Mouse (Mus musculus): ENCODE data around the gene Sptbn4. TPM values are rescaled to one million over a fixed set of nuclear protein-coding genes. Genes with fewer than 3 reads are reported as not detected.

Sptbn4 gene
- polyA plus RNA-seq, 1 experiment from 2014 or later = 2.5 TPM

DNA sequence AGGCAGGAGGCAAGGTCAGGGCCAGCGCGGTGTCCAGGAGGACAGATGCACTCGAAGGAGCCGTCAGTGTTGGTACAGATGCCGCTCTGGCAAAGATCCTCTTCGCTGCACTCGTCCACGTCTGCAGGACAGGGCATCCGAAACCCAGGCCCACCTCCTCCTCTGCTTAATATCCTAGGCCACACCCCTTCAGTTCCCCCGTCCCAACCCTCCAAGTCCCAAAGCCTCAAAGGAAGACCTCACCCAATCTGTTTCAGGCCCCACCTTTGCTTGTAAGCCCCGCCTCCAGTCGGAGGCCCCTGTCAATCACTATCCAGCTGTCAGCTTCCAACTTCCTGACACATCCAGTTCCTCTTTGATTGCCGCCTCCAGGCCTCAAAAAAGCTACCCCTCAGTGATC, 125.2 kb downstream of the Sptbn4 start:
- Histone ChIP-seq H3K27me3 (replicated peaks; ENCODE audit: control insufficient read depth, insufficient read depth, low read length) (peaks cover 15% of the 10 kb centered on the region), H3K9me3 (ENCODE audit: control insufficient read depth, low read length) (no peaks in the 10 kb centered on the region), H3K27ac (ENCODE audit: low read length) (no peak overlapping the region), H3K36me3 (ENCODE audit: control insufficient read depth, insufficient read depth) (no peaks in the 10 kb centered on the region), H3K4me2 (ENCODE audit: low read length) (no peak overlapping the region), H3K4me3 (replicated peaks; ENCODE audit: low read length) (no peak overlapping the region), H3K9ac (replicated peaks; ENCODE audit: low read depth, low read length) (no peak overlapping the region), H3K4me1 (replicated peaks; ENCODE audit: control insufficient read depth, insufficient read depth, low read length) (peaks cover 8% of the 10 kb centered on the region)
- WGBS = 28% methylated on average over 13 of the region's 13 CpGs
- no peak for ATAC-seq

DNA sequence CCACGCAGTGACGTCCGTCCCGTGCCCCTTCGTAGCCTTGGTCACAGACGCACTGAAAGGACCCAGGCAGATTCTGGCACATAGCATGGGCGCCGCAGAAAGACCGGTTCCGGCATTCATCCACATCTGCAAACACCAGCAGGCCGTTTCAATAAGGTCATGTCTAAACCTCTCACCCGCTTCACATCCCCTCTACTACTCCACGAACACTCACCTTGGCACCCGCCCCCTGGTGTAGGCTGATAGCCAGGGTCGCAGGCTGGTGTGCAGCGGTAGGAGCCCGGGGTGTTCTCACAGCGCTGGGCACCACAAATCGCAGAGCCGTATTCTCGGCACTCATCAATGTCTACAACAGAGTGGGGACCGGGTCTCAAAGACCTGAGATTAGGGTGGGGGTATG, 128.1 kb downstream of the Sptbn4 start:
- ATAC-seq = no peak
- 93% methylated on average over 22 of the region's 22 CpGs for WGBS
- peaks cover 6% of the 10 kb centered on the region for H3K4me1 ChIP-seq (replicated peaks; ENCODE audit: control insufficient read depth, insufficient read depth, low read length)

DNA sequence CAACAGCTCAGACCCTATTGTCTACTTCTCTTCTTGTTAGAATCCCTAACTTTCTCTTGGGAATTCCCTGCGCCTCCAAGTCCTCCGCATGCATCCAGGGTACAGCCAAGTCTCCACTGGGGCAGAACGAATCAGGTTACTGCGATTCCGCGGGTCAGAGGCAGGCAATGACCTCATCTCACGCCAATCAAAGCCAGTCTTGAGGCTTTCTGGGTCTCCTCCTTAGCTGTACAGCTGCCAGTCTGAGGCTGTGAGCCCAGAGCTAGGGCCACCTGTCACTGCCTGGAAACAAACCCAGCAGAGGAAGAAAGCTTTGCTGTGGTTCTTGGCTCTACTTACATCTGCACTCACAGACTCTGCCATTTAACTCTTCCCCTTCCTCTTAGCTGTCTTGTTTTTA, 131.5 kb downstream of the Sptbn4 start:
- Histone ChIP-seq H3K27me3 (replicated peaks; ENCODE audit: control insufficient read depth, insufficient read depth, low read length) (no peaks in the 10 kb centered on the region), H3K27ac (ENCODE audit: low read length) (peak overlapping the region; percentile 63), H3K4me1 (replicated peaks; ENCODE audit: control insufficient read depth, insufficient read depth, low read length) (peaks cover 6% of the 10 kb centered on the region), H3K4me3 (replicated peaks; ENCODE audit: low read length) (no peak overlapping the region), H3K9me3 (ENCODE audit: control insufficient read depth, low read length) (no peaks in the 10 kb centered on the region), H3K9ac (replicated peaks; ENCODE audit: low read depth, low read length) (no peak overlapping the region), H3K4me2 (ENCODE audit: low read length) (no peak overlapping the region), H3K36me3 (ENCODE audit: control insufficient read depth, insufficient read depth) (no peaks in the 10 kb centered on the region)
- peak; percentile 91 for ATAC-seq
- whole genome bisulfite sequencing = 19% methylated on average over 7 of the region's 7 CpGs

More for the DNA sequence above, 128.1 kb downstream of the Sptbn4 start:
- Histone ChIP-seq H3K4me2 (ENCODE audit: low read length) (no peak overlapping the region), H3K9ac (replicated peaks; ENCODE audit: low read depth, low read length) (no peak overlapping the region), H3K36me3 (ENCODE audit: control insufficient read depth, insufficient read depth) (no peaks in the 10 kb centered on the region), H3K9me3 (ENCODE audit: control insufficient read depth, low read length) (no peaks in the 10 kb centered on the region), H3K27me3 (replicated peaks; ENCODE audit: control insufficient read depth, insufficient read depth, low read length) (no peaks in the 10 kb centered on the region), H3K4me3 (replicated peaks; ENCODE audit: low read length) (no peak overlapping the region), H3K27ac (ENCODE audit: low read length) (no peak overlapping the region)

DNA sequence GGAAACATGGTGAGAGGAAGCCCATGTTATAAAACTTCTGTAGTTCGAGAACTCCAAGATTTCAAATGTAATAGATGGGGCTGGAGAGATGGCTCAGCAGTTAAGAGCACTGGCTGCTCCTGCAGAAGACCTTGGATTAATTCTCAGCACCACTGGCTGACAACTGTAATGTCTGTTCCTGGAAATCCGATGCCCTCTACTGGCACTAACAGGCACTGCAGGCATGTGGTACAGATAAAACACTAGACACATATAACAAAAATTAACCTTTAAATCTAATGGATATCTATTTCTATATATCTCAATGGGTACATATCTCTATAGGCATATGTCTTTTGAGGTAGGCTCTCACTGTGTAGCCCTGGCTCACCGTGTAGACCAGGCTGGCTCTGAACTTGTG, 133.1 kb downstream of the Sptbn4 start:
- Histone ChIP-seq H3K4me1 (replicated peaks; ENCODE audit: control insufficient read depth, insufficient read depth, low read length) (peaks cover 12% of the 10 kb centered on the region), H3K9ac (replicated peaks; ENCODE audit: low read depth, low read length) (no peak overlapping the region), H3K4me3 (replicated peaks; ENCODE audit: low read length) (no peak overlapping the region), H3K4me2 (ENCODE audit: low read length) (no peak overlapping the region), H3K27ac (ENCODE audit: low read length) (no peak overlapping the region), H3K36me3 (ENCODE audit: control insufficient read depth, insufficient read depth) (no peaks in the 10 kb centered on the region), H3K27me3 (replicated peaks; ENCODE audit: control insufficient read depth, insufficient read depth, low read length) (no peaks in the 10 kb centered on the region), H3K9me3 (ENCODE audit: control insufficient read depth, low read length) (no peaks in the 10 kb centered on the region)
- 94% methylated on average over 3 of the region's 3 CpGs for WGBS
- ATAC-seq = no peak

DNA sequence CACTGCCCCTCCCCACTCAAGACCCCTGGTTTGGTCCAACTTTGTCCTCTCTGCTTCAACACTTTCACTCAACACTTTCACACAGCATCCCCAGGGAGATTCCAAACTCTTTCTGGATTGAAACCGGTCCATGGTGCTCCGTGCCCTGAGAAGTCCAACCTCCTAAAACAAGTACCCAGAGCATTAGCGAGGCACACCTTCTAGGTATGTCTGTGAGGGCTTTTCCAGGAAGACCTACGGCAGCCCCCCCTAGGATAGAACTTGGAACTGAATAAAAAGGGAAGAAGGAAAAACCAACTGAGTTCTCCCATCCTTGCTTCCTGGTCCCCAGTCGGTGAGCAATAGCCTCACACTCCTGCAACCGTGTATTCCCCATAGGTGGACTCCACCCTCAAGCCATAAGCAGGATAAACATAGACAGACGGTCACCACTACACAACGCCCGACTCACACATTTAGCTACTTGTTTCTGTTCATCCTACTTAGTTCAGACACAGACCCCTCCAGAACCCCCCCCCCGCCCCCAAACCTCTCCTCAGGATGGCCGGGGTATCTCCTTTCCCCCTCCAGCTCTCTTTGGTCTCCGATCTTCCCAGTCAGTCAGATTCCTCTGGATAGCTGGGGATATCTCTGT, 135.7 kb downstream of the Sptbn4 start:
- Histone ChIP-seq H3K9ac (replicated peaks; ENCODE audit: low read depth, low read length) (no peak overlapping the region), H3K27me3 (replicated peaks; ENCODE audit: control insufficient read depth, insufficient read depth, low read length) (no peaks in the 10 kb centered on the region), H3K27ac (ENCODE audit: low read length) (no peak overlapping the region), H3K9me3 (ENCODE audit: control insufficient read depth, low read length) (no peaks in the 10 kb centered on the region), H3K4me1 (replicated peaks; ENCODE audit: control insufficient read depth, insufficient read depth, low read length) (peaks cover 12% of the 10 kb centered on the region), H3K36me3 (ENCODE audit: control insufficient read depth, insufficient read depth) (no peaks in the 10 kb centered on the region), H3K4me3 (replicated peaks; ENCODE audit: low read length) (no peak overlapping the region), H3K4me2 (ENCODE audit: low read length) (no peak overlapping the region)
- 95% methylated on average over 12 of the region's 12 CpGs for WGBS
- ATAC-seq = no peak

DNA sequence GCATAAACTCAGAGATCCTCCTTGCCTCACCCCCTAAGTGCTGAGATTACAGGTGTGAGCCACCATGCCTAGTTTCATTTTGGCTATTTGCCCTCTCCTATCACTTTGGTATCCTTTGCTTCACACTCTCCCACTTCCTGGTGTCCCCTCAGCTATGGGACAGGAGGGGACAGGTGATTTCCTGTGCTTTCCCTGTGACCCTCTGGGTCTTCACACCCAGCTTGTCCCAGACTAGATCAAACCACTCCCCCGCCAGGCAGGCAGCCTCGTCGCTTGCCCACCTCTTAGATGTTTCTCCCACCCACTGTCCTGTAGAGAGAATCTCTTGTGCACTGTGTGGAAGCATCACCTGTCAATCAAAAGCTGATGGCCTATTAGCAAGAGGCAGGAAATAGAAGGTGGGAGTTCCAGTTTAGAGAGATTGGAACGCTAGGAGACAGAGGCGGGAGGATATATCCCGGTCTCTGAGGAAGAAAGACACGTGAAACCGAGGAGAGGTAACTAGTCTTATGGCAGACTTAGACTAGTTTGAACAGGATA, 136.4 kb downstream of the Sptbn4 start:
- Histone ChIP-seq H3K36me3 (ENCODE audit: control insufficient read depth, insufficient read depth) (no peaks in the 10 kb centered on the region), H3K27ac (ENCODE audit: low read length) (no peak overlapping the region), H3K4me1 (replicated peaks; ENCODE audit: control insufficient read depth, insufficient read depth, low read length) (peaks cover 9% of the 10 kb centered on the region), H3K9me3 (ENCODE audit: control insufficient read depth, low read length) (no peaks in the 10 kb centered on the region), H3K4me2 (ENCODE audit: low read length) (no peak overlapping the region), H3K9ac (replicated peaks; ENCODE audit: low read depth, low read length) (no peak overlapping the region), H3K27me3 (replicated peaks; ENCODE audit: control insufficient read depth, insufficient read depth, low read length) (no peaks in the 10 kb centered on the region), H3K4me3 (replicated peaks; ENCODE audit: low read length) (no peak overlapping the region)
- WGBS = 56% methylated on average over 8 of the region's 8 CpGs
- ATAC-seq = no peak

DNA sequence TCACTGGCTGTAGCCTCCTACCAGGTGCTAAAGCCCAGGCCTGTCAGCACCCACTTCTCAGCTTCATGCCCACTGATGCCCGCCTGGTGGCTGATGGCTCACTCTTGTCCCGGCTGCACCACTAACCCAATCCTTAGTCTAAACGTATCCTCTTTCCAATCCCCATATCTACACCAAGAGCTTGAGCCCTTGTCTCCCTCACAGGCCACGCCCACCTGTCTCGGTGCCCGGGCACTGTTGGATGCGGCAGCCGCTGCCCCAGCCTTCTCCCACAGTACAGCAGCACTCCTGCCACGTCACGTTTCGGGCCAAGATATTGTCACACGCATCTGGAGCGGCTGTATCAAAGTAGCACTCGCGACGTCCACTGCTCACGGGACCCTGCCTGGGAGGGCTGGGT, 137.2 kb downstream of the Sptbn4 start:
- WGBS = 2% methylated on average over 17 of the region's 17 CpGs
- ATAC-seq = peak; percentile 71

DNA sequence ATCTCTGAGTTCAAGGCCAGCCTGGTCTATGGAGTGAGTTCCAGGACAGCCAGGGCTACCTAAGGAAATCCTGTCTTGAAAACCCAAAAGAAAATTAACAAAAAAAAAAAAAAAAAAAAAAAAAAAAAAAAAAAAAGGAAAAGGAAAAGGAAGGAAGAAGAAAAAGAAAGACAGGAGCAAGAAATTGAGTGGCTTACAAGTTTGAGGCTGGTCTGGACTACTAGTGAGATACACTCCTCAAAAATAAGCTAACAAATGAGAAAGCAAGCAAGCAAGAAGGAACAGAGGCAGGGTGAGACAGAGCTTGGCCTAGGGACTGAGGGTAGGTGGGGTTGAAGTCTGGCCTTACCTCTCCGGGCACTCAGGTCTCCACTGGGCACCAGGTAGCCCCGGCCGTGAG, 137.7 kb downstream of the Sptbn4 start:
- WGBS = 43% methylated on average over 3 of the region's 3 CpGs
- peaks cover 6% of the 10 kb centered on the region for H3K4me1 ChIP-seq (replicated peaks; ENCODE audit: control insufficient read depth, insufficient read depth, low read length)
- no peaks in the 10 kb centered on the region for H3K27me3 ChIP-seq (replicated peaks; ENCODE audit: control insufficient read depth, insufficient read depth, low read length)
- H3K9ac ChIP-seq (replicated peaks; ENCODE audit: low read depth, low read length) = no peak overlapping the region
- no peaks in the 10 kb centered on the region for H3K36me3 ChIP-seq (ENCODE audit: control insufficient read depth, insufficient read depth)
- no peak overlapping the region for H3K27ac ChIP-seq (ENCODE audit: low read length)
- no peaks in the 10 kb centered on the region for H3K9me3 ChIP-seq (ENCODE audit: control insufficient read depth, low read length)
- H3K4me3 ChIP-seq (replicated peaks; ENCODE audit: low read length) = no peak overlapping the region
- H3K4me2 ChIP-seq (ENCODE audit: low read length) = no peak overlapping the region
- ATAC-seq = no peak; the same call in 1 of the 2 replicates

More for the DNA sequence above, 137.2 kb downstream of the Sptbn4 start:
- Histone ChIP-seq H3K4me2 (ENCODE audit: low read length) (peak overlapping the region; percentile 56), H3K27ac (ENCODE audit: low read length) (no peak overlapping the region), H3K4me1 (replicated peaks; ENCODE audit: control insufficient read depth, insufficient read depth, low read length) (peaks cover 6% of the 10 kb centered on the region), H3K36me3 (ENCODE audit: control insufficient read depth, insufficient read depth) (no peaks in the 10 kb centered on the region), H3K27me3 (replicated peaks; ENCODE audit: control insufficient read depth, insufficient read depth, low read length) (no peaks in the 10 kb centered on the region), H3K9me3 (ENCODE audit: control insufficient read depth, low read length) (no peaks in the 10 kb centered on the region), H3K9ac (replicated peaks; ENCODE audit: low read depth, low read length) (peak overlapping the region; percentile 54), H3K4me3 (replicated peaks; ENCODE audit: low read length) (peak overlapping the region; percentile 32)

DNA sequence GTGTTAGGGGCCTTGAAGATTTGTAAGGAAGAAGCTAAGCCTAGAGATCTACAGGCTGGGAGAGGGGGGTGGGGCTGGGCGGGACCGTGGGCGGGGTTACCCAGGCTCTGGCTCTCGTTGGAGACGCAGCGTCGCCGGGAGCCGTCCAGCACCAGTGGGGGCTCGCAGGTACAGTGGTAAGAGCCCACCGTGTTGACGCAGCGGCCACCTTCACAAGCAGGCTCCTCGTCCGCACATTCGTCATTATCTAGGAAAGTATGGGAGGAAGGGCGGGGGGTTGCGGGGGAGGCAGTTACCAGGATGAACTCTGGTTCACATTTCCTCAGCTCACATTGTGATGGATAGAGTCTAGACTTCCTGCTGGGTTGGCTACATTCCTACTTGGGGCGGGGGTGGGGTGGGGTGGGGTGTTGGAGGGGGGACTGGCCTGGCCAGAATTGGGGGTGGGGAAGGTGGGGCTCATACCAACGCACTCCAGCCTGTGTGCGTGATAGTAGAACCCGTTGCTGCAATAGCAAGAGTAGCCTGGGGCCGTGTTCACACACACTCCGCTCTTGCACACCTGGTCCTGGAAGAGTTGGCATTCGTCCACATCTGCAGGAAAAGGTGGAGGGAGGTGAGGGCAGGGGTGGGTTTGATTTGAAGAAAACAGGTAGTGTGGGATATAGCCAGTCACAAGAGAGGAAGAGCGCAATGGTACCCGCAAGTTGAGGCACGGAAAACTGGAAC, 138.5 kb downstream of the Sptbn4 start:
- no peaks in the 10 kb centered on the region for H3K9me3 ChIP-seq (ENCODE audit: control insufficient read depth, low read length)
- no peaks in the 10 kb centered on the region for H3K36me3 ChIP-seq (ENCODE audit: control insufficient read depth, insufficient read depth)
- peaks cover 6% of the 10 kb centered on the region for H3K4me1 ChIP-seq (replicated peaks; ENCODE audit: control insufficient read depth, insufficient read depth, low read length)
- H3K4me3 ChIP-seq (replicated peaks; ENCODE audit: low read length) = peak overlapping the region; percentile 20
- no peaks in the 10 kb centered on the region for H3K27me3 ChIP-seq (replicated peaks; ENCODE audit: control insufficient read depth, insufficient read depth, low read length)
- ATAC-seq = peak; percentile 41; the same call in 1 of the 2 replicates
- no peak overlapping the region for H3K27ac ChIP-seq (ENCODE audit: low read length)
- peak overlapping the region; percentile 40 for H3K4me2 ChIP-seq (ENCODE audit: low read length)
- whole genome bisulfite sequencing = 16% methylated on average over 27 of the region's 28 CpGs
- H3K9ac ChIP-seq (replicated peaks; ENCODE audit: low read depth, low read length) = 0 out of 2 replicates have a peak overlapping the region, but pooled peaks have one; percentile 2

All from forebrain, embryonic 16.5 days (tissue).